Mouse (Mus musculus): ENCODE measurements around the gene Heca.
A peak's percentile ranks its signal among the peaks of the same experiment; 100 is the strongest.
"Not testable (repeated sequence)": the region's sequence is repeated elsewhere in the genome, so short reads cannot be mapped to it uniquely, and the experiment has no call there.

The Heca gene

DNA sequence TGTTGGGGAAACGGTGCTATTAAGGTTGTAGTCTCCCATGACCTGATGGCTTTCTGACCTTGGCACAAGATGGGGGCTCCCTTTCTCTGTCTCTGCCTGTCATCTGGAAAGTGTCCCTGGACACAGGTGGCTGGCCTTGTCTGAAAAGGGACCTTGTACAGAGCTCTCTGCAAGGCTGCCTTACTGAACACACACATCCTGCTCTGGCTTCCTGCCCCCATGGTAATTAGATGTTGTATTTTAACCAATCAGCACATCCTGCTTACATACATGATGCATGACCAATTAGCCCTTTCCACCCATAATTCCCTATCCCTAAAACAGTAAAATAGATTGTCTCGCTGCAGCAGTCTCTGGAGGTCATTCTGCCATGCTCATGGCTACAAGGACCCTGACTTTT lies 67.1 kb downstream of the Heca start:
- no peak for DNase-seq (ENCODE audit: low spot score in 2 of 2)

- DNase-seq (ENCODE audit: low spot score in 2 of 2): no peak
Observed at GRCm38 (mm10) chr10:17880038-17880437, 67.8 kb downstream of the Heca start.

DNA sequence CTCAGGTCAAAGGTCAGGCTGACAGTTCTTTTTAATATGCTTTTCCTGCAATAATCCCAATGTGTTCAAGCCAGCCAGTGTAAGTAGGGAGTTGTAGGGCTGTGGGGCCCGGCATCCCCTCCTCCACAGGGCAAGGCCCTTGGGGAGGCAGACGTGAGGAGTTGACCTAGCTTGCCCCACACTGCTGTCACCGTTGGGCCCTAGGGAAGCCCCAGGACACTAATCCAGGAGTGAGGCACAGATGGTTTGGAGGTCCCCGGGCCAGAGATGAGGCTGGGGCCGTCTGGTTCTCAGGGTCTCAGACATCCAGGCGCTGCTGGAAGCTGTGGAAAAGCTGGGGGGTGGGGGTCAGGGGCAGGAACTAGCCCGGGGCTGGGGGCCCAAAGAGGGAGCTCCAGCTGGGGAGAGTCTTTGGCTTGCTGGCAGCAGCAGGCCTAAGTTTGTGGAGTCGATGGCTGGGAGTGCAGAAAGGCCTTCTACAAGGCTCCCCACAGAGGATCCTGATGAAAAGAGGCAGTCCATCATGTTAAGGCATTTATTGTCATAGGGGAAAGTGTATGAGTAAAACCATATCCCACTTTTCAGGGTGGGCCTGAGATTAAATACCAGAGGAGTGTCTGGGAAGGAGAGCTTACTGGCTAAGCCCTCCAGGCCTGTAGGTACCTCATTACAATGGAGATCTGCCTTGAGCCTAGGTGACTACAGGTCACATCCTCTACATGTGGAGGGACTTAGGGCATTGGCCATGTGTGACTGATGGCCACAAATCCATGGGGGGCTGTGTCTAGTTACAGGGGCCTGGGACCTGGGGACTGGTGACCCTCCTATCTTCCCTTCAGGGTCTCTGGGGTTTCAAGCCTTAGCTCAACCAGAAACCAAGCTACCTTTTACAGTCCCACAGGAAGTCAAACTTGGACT lies 69.6 kb downstream of the Heca start:
- no peak for DNase-seq (ENCODE audit: low spot score in 2 of 2)

GRCm38 (mm10) chr10:17869822-17870662 lies 77.8 kb downstream of the Heca start:
- peak; percentile 55 to 75 for DNase-seq (ENCODE audit: low spot score in 2 of 2)

GRCm38 (mm10) chr10:17860701-17861480 lies 87.0 kb downstream of the Heca start:
- DNase-seq (ENCODE audit: low spot score in 2 of 2): peak in 1 of 2 experiments; percentile 23

DNA sequence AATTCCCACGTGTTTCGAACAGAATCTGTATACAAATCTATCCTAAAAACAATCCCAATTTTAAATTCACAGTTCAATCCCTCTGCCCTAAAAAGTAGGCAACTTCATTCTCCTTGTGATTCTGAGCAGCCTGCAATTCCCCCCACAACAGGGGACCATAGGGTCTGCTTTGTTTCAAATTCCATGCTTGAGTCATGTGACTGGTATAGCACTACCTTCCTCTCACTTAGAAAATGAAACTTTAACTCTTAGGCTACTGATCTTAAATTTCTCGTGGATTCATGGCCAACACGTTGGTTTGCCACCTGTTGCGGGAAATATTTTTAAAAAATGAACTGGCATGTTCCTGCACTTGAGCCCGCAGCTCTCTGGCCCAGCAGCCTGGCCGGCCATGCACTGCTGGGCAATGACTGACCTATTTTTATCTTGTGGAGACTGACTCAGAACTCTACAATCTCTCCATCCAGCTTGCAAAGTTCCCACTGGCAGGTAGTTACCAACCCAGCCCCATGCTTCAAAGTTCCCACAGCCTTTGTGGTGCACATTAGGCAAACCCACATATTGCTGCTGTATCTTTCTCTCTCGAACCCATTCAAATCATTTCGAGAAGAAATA lies 90.1 kb downstream of the Heca start:
- DNase-seq (ENCODE audit: low spot score in 2 of 2): no peak

GRCm38 (mm10) chr10:17844781-17845537 lies 102.9 kb downstream of the Heca start:
- peak; percentile 27 to 59 for DNase-seq (ENCODE audit: low spot score in 2 of 2)

GRCm38 (mm10) chr10:17842030-17842429 lies 105.8 kb downstream of the Heca start:
- peak; percentile 38 to 66 for DNase-seq (ENCODE audit: low spot score in 2 of 2)

- peak in 1 of 2 experiments; percentile 29 for DNase-seq (ENCODE audit: low spot score in 2 of 2)
Observed at GRCm38 (mm10) chr10:17836275-17836674, 111.6 kb downstream of the Heca start.

DNA sequence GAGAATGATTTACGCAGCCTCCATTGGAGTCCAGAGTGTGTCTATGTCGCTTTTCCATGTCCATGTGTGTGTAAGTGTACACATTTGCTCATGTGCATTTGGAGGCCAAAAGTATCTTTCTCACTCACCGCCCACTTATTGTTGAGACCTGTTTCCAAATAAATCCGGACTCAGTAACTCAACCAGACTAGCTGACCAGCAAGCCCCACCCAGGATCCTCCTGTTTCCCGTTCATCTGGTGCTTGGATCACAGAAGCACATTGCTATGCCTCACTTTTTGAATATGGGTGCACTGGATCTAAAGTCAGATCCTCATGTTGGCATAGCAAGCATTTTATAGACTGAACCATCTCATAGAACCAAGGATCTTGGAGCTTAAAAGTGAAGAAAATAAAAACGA lies 112.8 kb downstream of the Heca start:
- DNase-seq (ENCODE audit: low spot score in 2 of 2): no peak

GRCm38 (mm10) chr10:17831041-17831440 lies 116.8 kb downstream of the Heca start:
- no peak for DNase-seq (ENCODE audit: low spot score in 2 of 2)

DNA sequence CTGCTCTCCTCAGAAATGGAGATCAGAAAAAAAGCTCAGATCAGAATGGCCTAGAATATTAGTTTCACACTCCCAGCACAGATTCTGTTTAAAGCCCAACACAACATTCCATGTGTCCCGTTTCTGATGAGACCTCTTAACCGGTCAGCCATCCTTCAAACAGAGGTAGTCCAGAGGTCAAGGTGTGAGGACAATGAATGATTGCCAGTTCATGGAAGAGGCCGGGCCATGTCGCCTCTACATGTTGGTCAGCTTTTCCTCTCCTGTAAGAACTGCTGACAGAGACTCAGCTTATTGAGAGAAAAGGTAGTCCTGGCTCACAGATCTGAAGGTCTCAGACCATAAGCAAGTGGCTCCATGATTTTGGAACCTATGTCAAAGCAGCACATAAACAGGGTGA lies 118.7 kb downstream of the Heca start:
- no peak for DNase-seq (ENCODE audit: low spot score in 2 of 2)

GRCm38 (mm10) chr10:17827391-17827790 lies 120.5 kb downstream of the Heca start:
- DNase-seq (ENCODE audit: low spot score in 2 of 2): no peak

- DNase-seq (ENCODE audit: low spot score in 2 of 2): not testable (repeated sequence)
Observed at GRCm38 (mm10) chr10:17820422-17820821, 127.4 kb downstream of the Heca start.
